7 mouse cellular contexts compared by ENCODE assay signal in the genomic region with DNA sequence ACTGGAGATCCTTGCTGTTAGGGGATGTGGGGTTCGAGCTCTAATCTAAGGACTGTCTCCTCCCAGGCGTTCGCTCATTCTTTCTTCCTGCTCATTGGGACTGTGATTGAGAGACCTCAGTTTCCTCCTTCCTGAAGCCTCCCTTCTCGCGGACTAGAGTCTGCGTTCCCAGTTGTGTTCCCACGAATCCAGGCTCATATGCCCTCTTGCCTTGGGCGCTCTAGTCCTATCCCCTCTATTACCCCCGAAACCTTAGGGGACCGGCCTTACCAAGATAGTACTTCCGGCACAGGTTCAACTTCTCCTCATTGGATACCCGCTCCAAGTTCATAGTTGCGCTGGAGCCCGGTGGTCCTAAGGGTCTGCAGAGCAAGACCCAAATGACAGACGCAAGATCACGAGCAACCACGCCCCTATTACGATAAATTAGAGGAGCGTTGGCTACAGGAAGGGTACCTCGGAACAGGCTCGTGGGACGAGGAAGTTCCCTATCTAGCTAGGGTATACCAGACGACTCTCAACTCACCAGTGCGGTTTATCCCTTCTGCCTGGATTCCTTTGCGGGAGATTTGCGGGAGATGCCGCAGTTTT. TPM values are rescaled to one million over a fixed set of nuclear protein-coding genes. Genes with fewer than 3 reads are reported as not detected.
DNase-seq lines count a peak whose midpoint lies in the region; ATAC-seq lines count a peak whose summit lies in the region.

No protein-coding gene starts in this region.

- no peak for DNase-seq in lung, postnatal 4 days
- DNase-seq in c-Kit-negative CD71-positive TER-119-positive erythroid progenitor cells, embryonic 14.5 days (ENCODE audit: low read depth, low spot score) = peak; percentile 20
- DNase-seq in forebrain, embryonic 11.5 days (ENCODE audit: low spot score) = no peak

- H3K9ac ChIP-seq in lung, embryonic 15.5 days = peak overlapping the region; percentile 68
- peak overlapping the region; percentile 70 for H3K9ac ChIP-seq in forebrain, embryonic 11.5 days (ENCODE audit: low read length)
- peak overlapping the region; percentile 75 for H3K9ac ChIP-seq in liver, embryonic 12.5 days
- H3K9ac ChIP-seq in stomach, embryonic 14.5 days (replicated peaks; ENCODE audit: low read depth, low read length) = peak overlapping the region; percentile 55

- 1% methylated on average over 27 of the region's 27 CpGs for WGBS in lung, embryonic 15.5 days
- WGBS in forebrain, embryonic 11.5 days = 2% methylated on average over 27 of the region's 27 CpGs
- under 1% methylated on average over 27 of the region's 27 CpGs for WGBS in liver, embryonic 12.5 days (ENCODE audit: insufficient replicate concordance)
- under 1% methylated on average over 27 of the region's 27 CpGs for WGBS in stomach, embryonic 14.5 days

- peaks cover 25% of the 10 kb centered on the region for H3K36me3 ChIP-seq in lung, embryonic 15.5 days
- no peaks in the 10 kb centered on the region; the same call in 1 of the 2 replicates for H3K36me3 ChIP-seq in forebrain, embryonic 11.5 days (ENCODE audit: control insufficient read depth, insufficient read depth, low read length)
- peaks cover 41% of the 10 kb centered on the region for H3K36me3 ChIP-seq in liver, embryonic 12.5 days
- peaks cover 15% of the 10 kb centered on the region for H3K36me3 ChIP-seq in stomach, embryonic 14.5 days (ENCODE audit: control insufficient read depth, insufficient read depth, low read length)

- no peaks in the 10 kb centered on the region for H3K9me3 ChIP-seq in lung, embryonic 15.5 days
- H3K9me3 ChIP-seq in forebrain, embryonic 11.5 days (ENCODE audit: control insufficient read depth, low read length) = no peaks in the 10 kb centered on the region
- no peaks in the 10 kb centered on the region for H3K9me3 ChIP-seq in liver, embryonic 12.5 days (replicated peaks)
- H3K9me3 ChIP-seq in stomach, embryonic 14.5 days (ENCODE audit: control insufficient read depth, low read depth, low read length) = no peaks in the 10 kb centered on the region

- H3K4me1 ChIP-seq in lung, embryonic 15.5 days = peaks cover 33% of the 10 kb centered on the region
- peaks cover 8% of the 10 kb centered on the region; the same call in 1 of the 2 replicates for H3K4me1 ChIP-seq in forebrain, embryonic 11.5 days (replicated peaks; ENCODE audit: control insufficient read depth, insufficient read depth, low read length)
- peaks cover 47% of the 10 kb centered on the region for H3K4me1 ChIP-seq in liver, embryonic 12.5 days
- peaks cover 11% of the 10 kb centered on the region; the same call in 1 of the 2 replicates for H3K4me1 ChIP-seq in stomach, embryonic 14.5 days (ENCODE audit: control insufficient read depth, insufficient read depth, low read length)

- H3K27me3 ChIP-seq in lung, embryonic 15.5 days = no peaks in the 10 kb centered on the region
- H3K27me3 ChIP-seq in forebrain, embryonic 11.5 days (ENCODE audit: control insufficient read depth, insufficient read depth, low read length) = no peaks in the 10 kb centered on the region
- H3K27me3 ChIP-seq in liver, embryonic 12.5 days (replicated peaks) = no peaks in the 10 kb centered on the region
- H3K27me3 ChIP-seq in stomach, embryonic 14.5 days (ENCODE audit: control insufficient read depth, insufficient read depth, low read length) = no peaks in the 10 kb centered on the region

- H3K4me2 ChIP-seq in lung, embryonic 15.5 days = peak overlapping the region; percentile 79
- H3K4me2 ChIP-seq in forebrain, embryonic 11.5 days (ENCODE audit: low read depth, low read length, severe bottlenecking) = peak overlapping the region; percentile 87
- peak overlapping the region; percentile 82 for H3K4me2 ChIP-seq in liver, embryonic 12.5 days
- peak overlapping the region; percentile 77 for H3K4me2 ChIP-seq in stomach, embryonic 14.5 days (replicated peaks; ENCODE audit: low read depth, low read length)

- peak overlapping the region; percentile 79 for H3K27ac ChIP-seq in lung, embryonic 15.5 days
- H3K27ac ChIP-seq in forebrain, embryonic 11.5 days (ENCODE audit: low read depth, low read length) = peak overlapping the region; percentile 2; the same call in 1 of the 2 replicates
- peak overlapping the region; percentile 83 for H3K27ac ChIP-seq in liver, embryonic 12.5 days
- H3K27ac ChIP-seq in stomach, embryonic 14.5 days (ENCODE audit: low read length) = peak overlapping the region; percentile 76

- peak overlapping the region; percentile 91 for H3K4me3 ChIP-seq in lung, embryonic 15.5 days
- peak overlapping the region; percentile 66 for H3K4me3 ChIP-seq in forebrain, embryonic 11.5 days (ENCODE audit: low read depth, low read length)
- H3K4me3 ChIP-seq in liver, embryonic 12.5 days = peak overlapping the region; percentile 83
- peak overlapping the region; percentile 59 for H3K4me3 ChIP-seq in stomach, embryonic 14.5 days (ENCODE audit: low read depth, low read length)

- ATAC-seq in lung, embryonic 15.5 days (ENCODE audit: borderline replicate concordance, extremely low read depth, low FRiP score, low TSS enrichment) = no peak
- ATAC-seq in forebrain, embryonic 11.5 days (replicated peaks; ENCODE audit: low FRiP score) = no peak; the same call in 1 of the 2 replicates
- no peak for ATAC-seq in liver, embryonic 12.5 days
- ATAC-seq in stomach, embryonic 14.5 days (ENCODE audit: insufficient number of reproducible peaks, insufficient read depth, low FRiP score, low read depth) = no peak
- no peak for ATAC-seq in cerebellum, adult (ENCODE audit: insufficient number of reproducible peaks, low FRiP score, low TSS enrichment)

RNA-seq across cellular contexts. Expression of gene U2af1l4, which starts 0.5 kb away (rescaled TPM):
- 99.0 TPM in 2 replicates for polyA plus RNA-seq in lung, embryonic 15.5 days (2015; fragmentation: Nextera tagmentation; extraction: Ambion mirVana)
- 89.2 and 97.5 TPM in 2 replicates for polyA plus RNA-seq in forebrain, embryonic 11.5 days (2014; fragmentation: Nextera tagmentation; extraction: Ambion mirVana)
- 51.9 and 55.1 TPM in 2 replicates for polyA plus RNA-seq in liver, embryonic 12.5 days (2016; fragmentation: Nextera tagmentation; extraction: Ambion mirVana)
- polyA plus RNA-seq in stomach, embryonic 14.5 days (2014; fragmentation: Nextera tagmentation; extraction: Ambion mirVana) = 95.9 and 96.6 TPM in 2 replicates

RNA-seq across cellular contexts. Expression of gene Gm49396, which starts 0.5 kb away (rescaled TPM):
- 13.0 and 15.1 TPM in 2 replicates for polyA plus RNA-seq in lung, embryonic 15.5 days (2015; fragmentation: Nextera tagmentation; extraction: Ambion mirVana)
- 12.1 and 13.6 TPM in 2 replicates for polyA plus RNA-seq in forebrain, embryonic 11.5 days (2014; fragmentation: Nextera tagmentation; extraction: Ambion mirVana)
- 5.8 and 6.7 TPM in 2 replicates for polyA plus RNA-seq in liver, embryonic 12.5 days (2016; fragmentation: Nextera tagmentation; extraction: Ambion mirVana)
- 7.1 and 10.0 TPM in 2 replicates for polyA plus RNA-seq in stomach, embryonic 14.5 days (2014; fragmentation: Nextera tagmentation; extraction: Ambion mirVana)

RNA-seq across cellular contexts. Expression of gene Psenen, which starts 0.8 kb away (rescaled TPM):
- polyA plus RNA-seq in lung, embryonic 15.5 days (2015; fragmentation: Nextera tagmentation; extraction: Ambion mirVana) = 119 and 124 TPM in 2 replicates
- polyA plus RNA-seq in forebrain, embryonic 11.5 days (2014; fragmentation: Nextera tagmentation; extraction: Ambion mirVana) = 96.1 and 99.3 TPM in 2 replicates
- polyA plus RNA-seq in liver, embryonic 12.5 days (2016; fragmentation: Nextera tagmentation; extraction: Ambion mirVana) = 83.3 and 87.9 TPM in 2 replicates
- polyA plus RNA-seq in stomach, embryonic 14.5 days (2014; fragmentation: Nextera tagmentation; extraction: Ambion mirVana) = 113 and 117 TPM in 2 replicates

RNA-seq across cellular contexts. Expression of gene Igflr1, which starts 2.6 kb away (rescaled TPM):
- polyA plus RNA-seq in lung, embryonic 15.5 days (2015; fragmentation: Nextera tagmentation; extraction: Ambion mirVana) = 4.6 and 5.0 TPM in 2 replicates
- polyA plus RNA-seq in forebrain, embryonic 11.5 days (2014; fragmentation: Nextera tagmentation; extraction: Ambion mirVana) = 4.7 and 6.0 TPM in 2 replicates
- polyA plus RNA-seq in liver, embryonic 12.5 days (2016; fragmentation: Nextera tagmentation; extraction: Ambion mirVana) = 3.0 and 3.9 TPM in 2 replicates
- 1.3 and 2.6 TPM in 2 replicates for polyA plus RNA-seq in stomach, embryonic 14.5 days (2014; fragmentation: Nextera tagmentation; extraction: Ambion mirVana)

RNA-seq across cellular contexts. Expression of gene Lin37, which starts 3.0 kb away (rescaled TPM):
- 36.0 and 38.8 TPM in 2 replicates for polyA plus RNA-seq in lung, embryonic 15.5 days (2015; fragmentation: Nextera tagmentation; extraction: Ambion mirVana)
- polyA plus RNA-seq in forebrain, embryonic 11.5 days (2014; fragmentation: Nextera tagmentation; extraction: Ambion mirVana) = 45.7 and 50.2 TPM in 2 replicates
- 30.3 and 31.4 TPM in 2 replicates for polyA plus RNA-seq in liver, embryonic 12.5 days (2016; fragmentation: Nextera tagmentation; extraction: Ambion mirVana)
- polyA plus RNA-seq in stomach, embryonic 14.5 days (2014; fragmentation: Nextera tagmentation; extraction: Ambion mirVana) = 40.8 and 43.7 TPM in 2 replicates

Comparison
In these comparisons a context has a peak if more than half of its experiments do, and no peak if none do; other contexts are left out.
1. H3K27ac ChIP-seq: peak in every context shown above with its lines; median percentile 83 in liver, embryonic 12.5 days; 79 in lung, embryonic 15.5 days; 76 in stomach, embryonic 14.5 days; 2 in forebrain, embryonic 11.5 days.